Mouse (Mus musculus): ENCODE results near the gene Tm9sf2. TPM values are rescaled to one million over a fixed set of nuclear protein-coding genes. Genes with fewer than 3 reads are reported as not detected.
"Not testable (repeated sequence)": the region's sequence is repeated elsewhere in the genome, so short reads cannot be mapped to it uniquely, and the experiment has no call there.

Gene Tm9sf2
- total RNA-seq, 2 experiments from 2014 or later: 53.7 to 59.3 TPM

DNA sequence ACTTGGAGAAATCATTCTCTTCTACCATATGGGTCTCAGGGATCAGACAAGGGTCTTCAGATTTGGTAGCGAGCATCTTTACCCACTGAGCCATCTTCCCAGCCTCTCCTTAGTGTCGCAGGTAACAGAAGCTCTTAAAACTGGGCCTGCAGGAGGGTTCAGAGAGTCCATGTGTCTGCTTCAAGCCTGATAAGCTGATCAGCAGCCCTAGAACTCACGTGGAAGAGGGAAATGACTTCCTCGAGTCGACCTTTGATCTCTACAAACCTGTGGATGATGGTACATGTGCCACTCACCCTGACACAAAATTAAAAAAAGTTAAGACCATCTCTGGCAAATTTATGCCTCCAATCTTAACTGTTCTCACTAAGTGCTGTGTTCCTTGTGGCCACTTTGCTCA is 18.9 kb upstream of the Tm9sf2 start:
- intact Hi-C loops (cut with DNase I): no loop called here
- DNase-seq: no peak

DNA sequence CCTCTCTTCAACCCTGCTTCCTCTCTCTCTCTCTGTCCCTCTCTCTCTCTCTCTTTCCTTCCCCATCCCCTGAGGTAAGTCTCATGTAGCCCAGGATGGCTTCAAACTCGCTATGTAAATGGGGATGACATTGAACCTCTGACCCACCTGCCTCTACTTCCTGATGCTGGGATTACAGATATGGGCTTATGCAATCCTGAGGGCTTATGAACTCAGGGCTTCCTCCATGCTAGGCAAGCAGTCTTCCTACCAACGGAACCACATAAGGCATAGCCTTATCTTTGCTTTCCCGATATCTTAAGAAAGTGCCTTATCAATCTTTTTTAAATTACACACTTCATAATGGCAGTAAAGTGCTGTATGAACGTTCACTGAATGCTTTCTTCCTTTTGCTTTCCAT is 14.5 kb upstream of the Tm9sf2 start:
- DNase-seq: no peak
- intact Hi-C loops (cut with DNase I): no loop called here

DNA sequence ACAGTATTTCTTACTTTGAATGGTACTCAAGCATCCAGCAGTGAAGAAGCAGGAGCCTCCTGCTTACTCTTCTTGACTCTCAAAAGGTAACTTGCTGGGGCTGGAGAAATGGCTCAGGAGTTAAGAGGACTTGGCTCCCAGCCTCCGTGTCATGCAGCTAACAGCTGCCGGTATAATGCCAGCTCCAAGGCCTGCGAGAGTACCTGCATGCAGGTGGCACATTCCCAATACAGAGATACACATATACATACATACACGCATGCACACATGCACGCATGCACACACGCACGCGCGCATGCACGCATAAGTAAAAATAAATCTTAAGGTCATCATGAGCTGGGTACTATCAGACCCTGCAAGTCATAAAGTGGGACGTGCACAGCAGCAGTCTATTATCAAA is 10.5 kb upstream of the Tm9sf2 start:
- DNase-seq: no peak
- intact Hi-C loops (cut with DNase I): no loop called here

- intact Hi-C loops (cut with DNase I): no loop called here
- no peak for DNase-seq
Measured at GRCm38 (mm10) chr14:122099584-122099983, 7.3 kb upstream of the Tm9sf2 start.

GRCm38 (mm10) chr14:122101890-122102289 is 4.9 kb upstream of the Tm9sf2 start:
- intact Hi-C loops (cut with DNase I): not testable (repeated sequence)

GRCm38 (mm10) chr14:122104881-122105280 is 2.0 kb upstream of the Tm9sf2 start:
- DNase-seq: peak; percentile 88 to 91
- intact Hi-C loops (cut with DNase I): no loop called here

More at GRCm38 (mm10) chr14:122101890-122102289, 4.9 kb upstream of the Tm9sf2 start:
- not testable (repeated sequence) for DNase-seq

- DNase-seq: no peak
- intact Hi-C loops (cut with DNase I): no loop called here
Measured at GRCm38 (mm10) chr14:122105391-122106285, 1.2 kb upstream of the Tm9sf2 start.

GRCm38 (mm10) chr14:122107481-122108214 is 810 bp downstream of the Tm9sf2 start:
- no peak for DNase-seq
- intact Hi-C loops (cut with DNase I): no loop called here

- no peak for DNase-seq
- intact Hi-C loops (cut with DNase I): loop anchor here (5.0 kb wide), 1 partner anchor 39 kb away; no protein-coding TSS in a partner anchor
Measured at GRCm38 (mm10) chr14:122111681-122112080, 4.8 kb downstream of the Tm9sf2 start.

DNA sequence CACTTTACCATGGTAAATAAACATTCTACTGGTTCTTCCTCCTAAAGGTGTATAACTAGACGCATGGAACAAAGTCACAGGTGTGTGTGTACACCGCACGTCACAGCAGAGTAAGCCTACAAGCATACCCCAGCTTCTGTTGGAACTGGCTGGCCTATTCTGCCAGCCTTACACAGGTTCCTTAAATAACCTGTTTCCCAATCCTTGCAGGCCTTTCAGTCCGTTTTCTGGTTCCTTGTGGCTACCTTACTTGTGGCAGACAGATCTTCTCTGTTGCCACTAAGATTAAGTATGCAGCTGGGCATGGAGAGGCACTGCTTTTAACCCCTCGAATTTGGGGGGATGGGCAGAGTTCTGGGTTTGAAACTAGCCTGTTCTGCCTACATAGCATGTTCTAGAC is 5.5 kb downstream of the Tm9sf2 start:
- intact Hi-C loops (cut with DNase I): loop anchor here (5.0 kb wide), 1 partner anchor 40 kb away; no protein-coding TSS in a partner anchor
- no peak for DNase-seq

DNA sequence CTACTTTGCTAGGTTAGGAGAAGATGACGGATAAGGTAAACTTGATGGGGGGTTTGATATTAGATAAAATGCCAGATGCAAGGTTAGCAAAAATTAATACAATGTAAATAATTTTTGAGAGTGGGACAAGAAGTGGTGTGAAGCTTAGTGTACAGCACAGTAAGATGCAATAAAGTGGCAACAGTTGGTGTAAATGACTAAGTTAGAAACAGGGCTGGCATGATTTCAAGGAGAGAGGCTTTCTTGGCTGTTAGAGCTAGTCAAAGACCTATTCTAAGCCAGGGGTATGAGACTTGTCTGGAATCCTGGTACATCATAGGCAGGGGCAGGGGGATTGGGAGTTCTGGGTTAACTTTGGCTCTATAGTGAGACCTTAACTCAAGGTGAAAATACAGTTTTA is 9.4 kb downstream of the Tm9sf2 start:
- DNase-seq: no peak
- intact Hi-C loops (cut with DNase I): no loop called here

- intact Hi-C loops (cut with DNase I): loop anchor here (2.0 to 5.0 kb wide), 2 partner anchors 63 to 203 kb away; no protein-coding TSS in a partner anchor
- no peak for DNase-seq
Measured at GRCm38 (mm10) chr14:122130111-122130797, 23.4 kb downstream of the Tm9sf2 start.

GRCm38 (mm10) chr14:122131644-122132043 is 24.8 kb downstream of the Tm9sf2 start:
- DNase-seq: no peak
- intact Hi-C loops (cut with DNase I): loop anchor here (2.0 to 5.0 kb wide), 2 partner anchors 65 to 204 kb away; no protein-coding TSS in a partner anchor

- no peak for DNase-seq
- intact Hi-C loops (cut with DNase I): no loop called here
Measured at GRCm38 (mm10) chr14:122136368-122136928, 29.6 kb downstream of the Tm9sf2 start.

DNA sequence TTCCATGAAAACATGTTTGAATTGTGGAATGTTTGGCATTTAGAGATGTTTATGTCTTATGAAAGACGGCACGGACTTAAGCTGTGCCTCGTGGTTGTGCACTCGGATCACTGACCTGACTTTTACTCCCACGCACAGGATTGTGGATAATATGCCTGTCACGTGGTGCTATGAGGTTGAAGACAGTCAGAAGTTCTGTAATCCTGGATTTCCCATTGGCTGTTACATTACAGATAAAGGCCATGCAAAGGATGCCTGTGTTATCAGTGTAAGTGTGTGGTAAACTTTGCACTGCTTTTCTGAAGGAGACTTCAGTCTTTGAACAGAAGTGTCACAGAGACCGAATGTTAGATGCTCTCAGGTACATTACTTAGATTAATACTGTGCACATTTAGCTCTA is 30.4 kb downstream of the Tm9sf2 start:
- no peak for DNase-seq
- intact Hi-C loops (cut with DNase I): no loop called here

- intact Hi-C loops (cut with DNase I): no loop called here
Measured at GRCm38 (mm10) chr14:122140126-122140525, 33.3 kb downstream of the Tm9sf2 start.

DNA sequence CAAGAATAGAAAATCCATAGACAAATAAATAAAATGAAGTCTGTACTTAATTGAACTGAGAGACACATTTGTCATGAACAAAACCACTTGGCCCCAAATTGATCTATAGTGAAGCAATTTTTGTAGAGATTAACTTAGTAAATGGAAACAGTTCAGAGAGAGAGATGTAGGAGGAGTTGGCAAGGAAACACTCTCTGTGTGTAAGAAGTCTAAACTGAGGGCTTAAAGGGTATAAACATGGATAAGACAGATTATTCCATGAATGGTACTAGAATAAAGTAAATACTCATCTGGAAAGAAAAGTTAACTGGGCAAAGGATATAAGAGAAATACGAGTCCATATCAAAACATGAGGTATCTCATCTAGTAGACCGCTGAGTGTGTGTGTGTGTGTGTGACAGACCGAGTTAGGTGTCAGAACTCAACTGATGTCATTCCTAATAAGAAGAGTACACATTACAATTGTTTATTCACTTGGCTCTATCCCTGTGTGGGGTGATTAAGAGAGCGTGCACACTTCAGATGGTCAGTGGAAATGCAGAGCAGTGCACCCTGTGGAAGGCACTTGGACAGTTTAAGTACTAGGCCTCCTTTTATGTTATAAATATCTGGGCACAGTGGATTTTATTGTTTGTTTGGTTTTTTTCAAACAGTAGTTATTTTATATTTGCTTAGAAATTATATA is 36.9 kb downstream of the Tm9sf2 start:
- no peak for DNase-seq
- intact Hi-C loops (cut with DNase I): no loop called here

More at GRCm38 (mm10) chr14:122140126-122140525, 33.3 kb downstream of the Tm9sf2 start:
- no peak for DNase-seq

DNA sequence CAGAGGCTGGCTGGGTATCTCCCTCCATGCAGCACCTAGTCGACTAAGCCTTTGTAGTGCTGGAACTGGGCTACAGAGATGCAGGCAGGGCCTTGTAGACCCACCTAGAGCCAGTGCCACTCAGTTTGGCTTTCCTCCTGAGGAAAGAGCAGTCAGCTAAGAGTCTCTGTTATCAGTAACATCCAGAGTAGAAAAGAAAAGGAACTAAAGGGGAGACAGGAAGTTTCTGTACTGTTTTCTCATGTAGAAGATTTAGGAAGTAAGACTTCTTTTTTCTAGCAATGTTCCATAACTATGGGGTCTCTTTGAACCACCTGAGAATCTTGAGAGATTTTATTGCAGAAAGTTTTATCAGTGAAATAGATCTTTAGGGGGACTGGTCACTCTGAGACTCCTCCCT is 38.5 kb downstream of the Tm9sf2 start:
- no peak for DNase-seq
- intact Hi-C loops (cut with DNase I): no loop called here

- DNase-seq: no peak
- intact Hi-C loops (cut with DNase I): no loop called here
Measured at GRCm38 (mm10) chr14:122150616-122151015, 43.8 kb downstream of the Tm9sf2 start.

- intact Hi-C loops (cut with DNase I): no loop called here
- no peak for DNase-seq
Measured at GRCm38 (mm10) chr14:122157738-122158137, 50.9 kb downstream of the Tm9sf2 start.

All from gastrocnemius, postnatal 36 days (tissue).